Mouse (Mus musculus): ENCODE data around the gene Olfr1301. TPM values are rescaled to one million over a fixed set of nuclear protein-coding genes. Genes with fewer than 3 reads are reported as not detected.

Olfr1301 gene
- not detected in 2 replicates for polyA plus RNA-seq (2012; ENCODE audit: low replicate concordance)

GRCm38 (mm10) chr2:111750706-111751105 lies at the start of gene Olfr1301:
Gene Olfr1301, plus strand, starts transcription at chr2:111751006.

GRCm38 (mm10) chr2:111777129-111777528 lies 26.3 kb downstream of the Olfr1301 start, which contains the start of gene Olfr1302:
Gene Olfr1302, plus strand, starts transcription at chr2:111777429.

Other genes with a start within 250 kb of the Olfr1301 start
- not detected in 2 replicates for gene Olfr1293-ps, start 225.8 kb upstream of the Olfr1301 start, polyA plus RNA-seq (2012; ENCODE audit: low replicate concordance)
- not detected in 2 replicates for gene Olfr1294, start 210.7 kb upstream of the Olfr1301 start, polyA plus RNA-seq (2012; ENCODE audit: low replicate concordance)
- not detected in 2 replicates for gene Olfr1295, start 181.3 kb upstream of the Olfr1301 start, polyA plus RNA-seq (2012; ENCODE audit: low replicate concordance)
- not detected in 2 replicates for gene Olfr1297, start 124.5 kb upstream of the Olfr1301 start, polyA plus RNA-seq (2012; ENCODE audit: low replicate concordance)
- gene Olfr1298, start 101.8 kb upstream of the Olfr1301 start, polyA plus RNA-seq (2012; ENCODE audit: low replicate concordance) = not detected in 2 replicates
- gene Olfr1299, start 89.6 kb upstream of the Olfr1301 start, polyA plus RNA-seq (2012; ENCODE audit: low replicate concordance) = not detected in 2 replicates
- not detected in 2 replicates for gene Olfr1302, start 26.4 kb downstream of the Olfr1301 start, polyA plus RNA-seq (2012; ENCODE audit: low replicate concordance)
- not detected in 2 replicates for gene Olfr1303, start 69.3 kb downstream of the Olfr1301 start, polyA plus RNA-seq (2012; ENCODE audit: low replicate concordance)
- not detected in 2 replicates for gene Olfr1305, start 126.1 kb downstream of the Olfr1301 start, polyA plus RNA-seq (2012; ENCODE audit: low replicate concordance)
- not detected in 2 replicates for gene Olfr1306, start 165.3 kb downstream of the Olfr1301 start, polyA plus RNA-seq (2012; ENCODE audit: low replicate concordance)
- not detected in 2 replicates for gene Olfr1307, start 198.4 kb downstream of the Olfr1301 start, polyA plus RNA-seq (2012; ENCODE audit: low replicate concordance)
- not detected in 2 replicates for gene Olfr1308, start 213.9 kb downstream of the Olfr1301 start, polyA plus RNA-seq (2012; ENCODE audit: low replicate concordance)
- not detected in 2 replicates for gene Olfr1309, start 239.3 kb downstream of the Olfr1301 start, polyA plus RNA-seq (2012; ENCODE audit: low replicate concordance)